Mouse (Mus musculus) neural tube, embryonic 11.5 days (tissue): Measurements from ENCODE around the gene Ednrb. TPM values are rescaled to one million over a fixed set of nuclear protein-coding genes. Genes with fewer than 3 reads are reported as not detected.
A peak's percentile ranks its signal among the peaks of the same experiment; 100 is the strongest.

Experiments used
- ATAC-seq: fragments of 200-750 bp; cut with Nextera tagmentation; 2 replicates; pipeline ENCODE4 v1.8.0; 2017; ENCODE audit warnings: moderate number of reproducible peaks, mild to moderate bottlenecking, moderate TSS enrichment, moderate library complexity; ENCODE audit not compliant: insufficient read depth, low FRiP score, low TSS enrichment
- DNase-seq: peaks from one replicate; pipeline ENCODE4 v3.0.0-alpha.2; 2015; ENCODE audit warnings: low spot score
- H3K27ac ChIP-seq: fragments of 300-500 bp; sonication (generic); 2 replicates; pipeline ENCODE4 v1.5.1; 2014; ENCODE audit warnings: low read depth, mild to moderate bottlenecking, low read length
- H3K27me3 ChIP-seq: fragments of 300-500 bp; sonication (generic); 2 replicates; pipeline ENCODE4 v1.6.1; 2014; ENCODE audit warnings: mild to moderate bottlenecking, low read length, mixed read lengths; ENCODE audit not compliant: control insufficient read depth, insufficient read depth
- H3K36me3 ChIP-seq: fragments of 300-500 bp; sonication (generic); 2 replicates; pipeline ENCODE4 v1.6.1; 2014; ENCODE audit warnings: mild to moderate bottlenecking, low read length, moderate library complexity, mixed read lengths; ENCODE audit not compliant: control insufficient read depth, insufficient read depth
- H3K4me1 ChIP-seq: fragments of 300-500 bp; sonication (generic); 2 replicates; pipeline ENCODE4 v1.6.1; 2014; ENCODE audit warnings: low read length, mixed read lengths; ENCODE audit not compliant: control insufficient read depth, insufficient read depth
- H3K4me2 ChIP-seq: fragments of 300-500 bp; sonication (generic); 2 replicates; pipeline ENCODE4 v1.6.1; 2014; ENCODE audit warnings: low read depth, mild to moderate bottlenecking, moderate library complexity
- H3K4me3 ChIP-seq: fragments of 300-500 bp; sonication (generic); 2 replicates; pipeline ENCODE4 v1.5.1; 2014; ENCODE audit warnings: low read depth, low read length
- H3K9ac ChIP-seq: fragments of 300-500 bp; sonication (generic); 2 replicates; pipeline ENCODE4 v1.6.1; 2014; ENCODE audit warnings: mild to moderate bottlenecking, low read length
- H3K9me3 ChIP-seq: fragments of 300-500 bp; sonication (generic); 2 replicates; pipeline ENCODE4 v1.6.1; 2016; ENCODE audit warnings: low read length; ENCODE audit not compliant: control insufficient read depth
- WGBS: fragments of 180-500 bp; shearing (Covaris S2); extraction: QIAGEN DNeasy Blood & Tissue Kit; methylation state at CpG from one replicate; pipeline ENCODE4 v1.1.7; 2014; 5-methylcytosine and 5-hydroxymethylcytosine counted together
- polyA plus RNA-seq: library from polyadenylated mRNA; unstranded; fragments of >200 nt; fragmentation: Nextera tagmentation; extraction: Ambion mirVana; gene quantifications from 2 replicates; pipeline ENCODE4 v1.2.1, GENCODE M21; 2014

Ednrb gene
- polyA plus RNA-seq, 1 experiment from 2014 or later = 179 TPM

DNA sequence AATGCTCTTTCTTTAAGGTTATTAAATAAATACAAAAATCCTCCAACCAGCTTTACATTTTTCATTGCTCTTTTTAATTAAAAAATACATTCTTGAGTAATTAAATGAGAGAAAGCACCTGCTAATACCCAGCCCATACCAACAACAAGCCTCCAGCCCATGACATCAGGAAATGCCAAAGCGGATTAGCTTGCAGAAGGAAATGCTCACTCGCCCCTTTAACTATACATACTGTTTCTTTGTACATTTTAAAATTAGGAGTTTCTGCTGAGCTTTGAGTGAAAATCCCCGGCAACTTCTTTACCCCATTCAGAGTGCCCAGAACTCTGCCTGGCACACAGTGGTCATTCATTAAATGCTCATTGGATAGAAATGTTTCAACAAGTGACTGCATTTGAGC is 10.1 kb downstream of the Ednrb start:
- H3K27me3 ChIP-seq = no peaks in the 10 kb centered on the region
- no peak for DNase-seq
- no peak overlapping the region for H3K4me3 ChIP-seq
- no peak overlapping the region for H3K27ac ChIP-seq
- H3K4me2 ChIP-seq = no peak overlapping the region
- no peaks in the 10 kb centered on the region for H3K36me3 ChIP-seq
- H3K9me3 ChIP-seq = no peaks in the 10 kb centered on the region
- ATAC-seq = no peak
- 90% methylated on average over 3 of the region's 3 CpGs for WGBS
- H3K4me1 ChIP-seq = 0 out of 2 replicates have a peak, but pooled peaks cover 2% of the 10 kb centered on the region
- no peak overlapping the region for H3K9ac ChIP-seq

DNA sequence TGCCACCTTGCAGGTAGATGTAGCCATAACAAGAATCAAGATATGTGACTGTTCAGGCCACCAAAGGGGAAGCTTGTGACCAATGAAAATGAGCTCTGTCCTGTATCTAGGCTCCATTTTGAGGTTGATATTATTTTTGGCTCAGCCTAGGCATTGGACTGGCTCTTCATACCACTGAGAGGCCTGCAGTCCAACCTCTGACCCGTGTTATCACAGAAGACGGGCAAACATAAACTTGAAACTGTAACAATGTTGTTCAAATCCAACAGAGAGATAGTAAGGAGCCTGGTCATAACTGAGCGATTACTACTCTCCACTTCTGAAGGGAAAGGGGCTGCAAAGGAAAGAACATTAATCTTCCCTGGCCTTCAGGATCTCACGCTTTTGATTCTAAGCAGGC is 11.7 kb downstream of the Ednrb start:
- no peaks in the 10 kb centered on the region for H3K27me3 ChIP-seq
- no peak overlapping the region for H3K9ac ChIP-seq
- WGBS = 71% methylated on average over 4 of the region's 4 CpGs
- H3K4me2 ChIP-seq = no peak overlapping the region
- no peaks in the 10 kb centered on the region for H3K9me3 ChIP-seq
- H3K4me3 ChIP-seq = no peak overlapping the region
- DNase-seq = no peak
- H3K4me1 ChIP-seq = 0 out of 2 replicates have a peak, but pooled peaks cover 2% of the 10 kb centered on the region
- no peak for ATAC-seq
- H3K27ac ChIP-seq = no peak overlapping the region
- no peaks in the 10 kb centered on the region for H3K36me3 ChIP-seq

DNA sequence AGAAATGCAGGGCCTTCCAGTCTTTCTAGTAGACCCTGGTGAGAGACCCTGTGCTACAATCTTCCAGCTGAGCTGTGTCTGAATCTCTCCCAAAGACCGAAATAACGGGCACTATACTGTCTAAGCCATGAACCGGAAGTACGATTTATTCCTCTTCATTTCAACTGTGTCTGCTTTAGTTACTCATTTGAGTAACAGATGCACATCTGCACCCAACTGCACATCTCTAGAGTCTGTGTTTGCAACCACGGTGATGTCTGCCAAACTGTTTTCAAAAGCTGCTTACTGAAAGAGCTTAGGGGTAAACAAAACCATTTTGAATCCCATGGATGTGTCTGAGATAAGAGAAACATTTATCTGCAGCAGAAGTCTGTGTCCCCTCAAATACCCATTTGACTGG is 13.2 kb downstream of the Ednrb start:
- Histone ChIP-seq H3K36me3 (no peaks in the 10 kb centered on the region), H3K27me3 (no peaks in the 10 kb centered on the region), H3K4me3 (no peak overlapping the region), H3K9me3 (no peaks in the 10 kb centered on the region), H3K4me2 (no peak overlapping the region), H3K4me1 (0 out of 2 replicates have a peak, but pooled peaks cover 2% of the 10 kb centered on the region), H3K27ac (no peak overlapping the region), H3K9ac (no peak overlapping the region)
- ATAC-seq (no peak), DNase-seq (no peak)
- 80% methylated on average over 5 of the region's 5 CpGs for WGBS

DNA sequence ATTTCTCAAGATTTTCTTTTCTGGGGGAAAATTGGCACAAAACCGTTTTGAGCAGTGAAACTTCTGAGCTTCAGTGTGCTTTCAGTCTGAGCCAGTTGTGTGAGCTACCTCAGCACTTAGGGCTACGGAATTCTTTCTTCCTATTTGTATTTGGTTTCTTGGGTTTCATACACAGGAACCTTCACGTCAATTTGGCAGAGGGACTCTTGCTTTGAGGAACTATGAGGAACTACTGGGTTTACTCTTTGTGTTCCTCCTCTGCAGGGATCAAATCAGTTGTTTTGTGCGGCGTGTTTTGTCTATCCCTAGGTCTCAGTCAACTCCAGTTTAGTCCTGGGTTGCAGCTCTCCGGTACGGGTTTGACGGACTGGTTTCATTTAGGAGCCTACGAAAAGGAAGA is 17.9 kb downstream of the Ednrb start:
- WGBS = 89% methylated on average over 9 of the region's 9 CpGs

DNA sequence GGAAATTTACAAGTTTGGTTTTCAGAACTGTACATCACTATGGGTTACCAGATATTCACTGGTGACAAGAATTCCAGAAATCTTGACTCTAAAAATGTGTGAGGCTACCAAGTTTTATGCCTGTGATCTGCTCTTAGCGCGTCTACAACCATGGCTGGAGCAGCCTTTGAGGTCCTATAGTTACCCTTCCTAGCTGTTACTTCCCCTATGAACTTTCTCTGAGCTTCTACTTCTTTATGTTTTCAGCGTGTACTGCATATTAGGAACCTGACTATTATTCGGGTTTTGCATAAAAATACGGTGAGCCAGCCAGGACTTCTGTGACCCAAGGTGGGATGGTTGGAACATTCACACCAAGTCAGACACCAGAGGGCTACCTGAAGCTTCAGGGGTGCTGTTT is 18.3 kb downstream of the Ednrb start:
- WGBS = 97% methylated on average over 5 of the region's 5 CpGs

More for the DNA sequence above, 17.9 kb downstream of the Ednrb start:
- ATAC-seq (no peak), DNase-seq (no peak)
- H3K4me2 ChIP-seq = no peak overlapping the region
- H3K9ac ChIP-seq = no peak overlapping the region
- no peaks in the 10 kb centered on the region for H3K9me3 ChIP-seq
- no peak overlapping the region for H3K27ac ChIP-seq
- H3K27me3 ChIP-seq = no peaks in the 10 kb centered on the region
- no peaks in the 10 kb centered on the region for H3K36me3 ChIP-seq
- no peak overlapping the region for H3K4me3 ChIP-seq
- H3K4me1 ChIP-seq = peaks cover 11% of the 10 kb centered on the region

DNA sequence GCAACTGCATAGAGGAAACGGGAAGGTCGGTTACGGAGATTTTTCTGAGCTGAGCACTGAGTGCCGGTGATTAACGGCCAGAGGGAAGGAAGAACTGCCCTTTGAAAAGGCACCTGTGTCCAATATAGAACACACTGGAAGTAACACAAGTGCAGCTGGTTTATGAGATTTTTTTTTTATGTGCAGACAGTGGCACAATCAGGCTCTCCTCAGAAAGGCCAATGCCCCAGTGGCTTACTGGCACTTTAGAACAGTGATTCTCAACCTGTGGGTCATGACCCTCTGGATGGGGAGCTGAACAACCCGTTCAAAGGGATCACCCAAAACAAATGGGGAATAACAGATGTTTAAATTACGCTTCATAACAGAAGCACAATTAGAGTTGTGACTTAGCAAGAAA is 20.7 kb downstream of the Ednrb start:
- Histone ChIP-seq H3K9ac (no peak overlapping the region), H3K9me3 (no peaks in the 10 kb centered on the region), H3K27me3 (no peaks in the 10 kb centered on the region), H3K4me1 (peaks cover 11% of the 10 kb centered on the region), H3K4me2 (no peak overlapping the region), H3K27ac (no peak overlapping the region), H3K36me3 (no peaks in the 10 kb centered on the region), H3K4me3 (no peak overlapping the region)
- DNase-seq (no peak), ATAC-seq (0 out of 2 replicates have a peak, but pooled peaks have one; percentile 15)
- WGBS = 32% methylated on average over 7 of the region's 7 CpGs

More for the DNA sequence above, 18.3 kb downstream of the Ednrb start:
- no peaks in the 10 kb centered on the region for H3K36me3 ChIP-seq
- no peaks in the 10 kb centered on the region for H3K27me3 ChIP-seq
- no peak overlapping the region for H3K4me3 ChIP-seq
- no peak overlapping the region for H3K9ac ChIP-seq
- H3K27ac ChIP-seq = no peak overlapping the region
- no peaks in the 10 kb centered on the region for H3K9me3 ChIP-seq
- ATAC-seq (no peak), DNase-seq (no peak)
- H3K4me1 ChIP-seq = peaks cover 11% of the 10 kb centered on the region
- no peak overlapping the region for H3K4me2 ChIP-seq

DNA sequence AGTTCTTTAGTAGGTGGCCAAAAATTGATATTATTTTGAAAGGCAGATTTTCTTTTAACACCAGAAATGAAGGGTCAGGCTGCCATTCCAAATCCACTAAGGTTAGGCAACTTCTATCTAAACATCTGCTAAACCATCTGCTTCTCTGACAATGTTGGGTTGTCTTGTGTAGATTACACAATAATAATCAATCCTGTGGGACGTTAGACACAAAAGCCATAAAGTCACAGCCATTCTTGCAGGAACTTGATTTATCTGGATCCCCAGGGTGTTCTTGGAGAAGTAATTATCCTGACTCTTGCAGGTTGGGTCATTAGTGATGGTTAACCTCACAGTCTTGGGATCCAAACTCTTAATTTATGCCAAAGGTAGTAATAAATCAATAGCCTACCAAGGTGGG is 21.6 kb downstream of the Ednrb start:
- Histone ChIP-seq H3K27me3 (no peaks in the 10 kb centered on the region), H3K4me1 (peaks cover 11% of the 10 kb centered on the region), H3K27ac (no peak overlapping the region), H3K9me3 (no peaks in the 10 kb centered on the region), H3K4me2 (no peak overlapping the region), H3K4me3 (no peak overlapping the region), H3K9ac (no peak overlapping the region), H3K36me3 (no peaks in the 10 kb centered on the region)
- WGBS = 12% methylated on average over 1 of the region's 1 CpGs
- DNase-seq = no peak
- ATAC-seq = peak; percentile 64; the same call in 1 of the 2 replicates

DNA sequence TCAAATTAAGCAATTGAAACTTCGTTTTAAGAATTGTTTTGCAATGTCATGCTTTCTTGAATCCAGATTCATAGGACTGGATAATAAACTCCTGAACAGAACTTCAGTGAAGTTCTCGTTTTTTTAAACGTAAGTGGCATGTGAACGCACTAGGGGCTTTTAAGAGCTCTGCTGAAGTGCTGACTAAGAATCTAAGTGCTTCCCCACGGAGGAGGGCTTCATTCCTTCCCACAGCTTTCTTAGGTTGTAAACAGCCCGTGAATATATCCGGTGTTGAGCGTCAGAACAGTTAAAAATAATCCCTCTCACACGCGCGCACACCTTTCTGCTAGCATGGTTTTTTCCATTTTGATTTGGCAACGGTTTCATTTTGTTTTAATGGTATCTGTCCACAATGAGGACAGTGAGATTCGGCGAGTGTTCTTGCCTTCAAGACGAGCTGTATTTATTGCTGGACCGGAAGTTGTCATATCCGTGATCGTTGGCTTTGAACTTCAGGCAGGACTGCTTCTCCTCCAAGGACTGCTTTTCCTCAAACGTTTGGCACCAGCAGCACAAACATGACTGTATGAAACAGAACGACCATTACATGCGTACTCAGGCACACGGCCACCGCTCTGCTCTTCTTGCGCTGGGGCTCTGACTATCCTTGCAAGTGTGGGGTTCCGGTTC is 27.4 kb downstream of the Ednrb start:
- H3K4me3 ChIP-seq = no peak overlapping the region
- DNase-seq = no peak
- 89% methylated on average over 25 of the region's 25 CpGs for WGBS
- H3K27ac ChIP-seq = no peak overlapping the region
- no peaks in the 10 kb centered on the region for H3K27me3 ChIP-seq
- H3K36me3 ChIP-seq = no peaks in the 10 kb centered on the region
- H3K9ac ChIP-seq = no peak overlapping the region
- no peak overlapping the region for H3K4me2 ChIP-seq
- no peaks in the 10 kb centered on the region for H3K4me1 ChIP-seq
- H3K9me3 ChIP-seq = no peaks in the 10 kb centered on the region
- no peak for ATAC-seq

DNA sequence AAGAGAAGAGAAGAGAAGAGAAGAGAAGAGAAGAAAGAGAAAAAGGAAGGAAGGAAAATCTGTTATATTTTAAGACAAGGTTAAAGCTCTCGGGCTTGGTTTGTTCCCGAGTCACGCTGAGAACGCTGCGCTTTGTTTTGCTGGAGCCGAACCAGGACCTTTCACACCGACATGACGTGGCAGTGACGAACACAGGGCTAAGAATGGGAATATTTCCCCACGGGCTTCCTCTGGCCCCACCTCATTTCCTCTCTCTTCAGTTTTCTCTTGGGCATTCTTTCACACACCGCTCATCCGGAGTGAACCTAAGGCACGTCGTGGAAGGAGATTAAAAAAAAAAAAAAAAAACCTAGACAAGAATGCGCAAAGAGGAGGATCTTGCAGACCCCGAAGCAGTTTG is 28.7 kb downstream of the Ednrb start:
- ATAC-seq (no peak), DNase-seq (no peak)
- Histone ChIP-seq H3K36me3 (no peaks in the 10 kb centered on the region), H3K4me1 (no peaks in the 10 kb centered on the region), H3K27me3 (no peaks in the 10 kb centered on the region), H3K9me3 (no peaks in the 10 kb centered on the region), H3K4me3 (no peak overlapping the region), H3K4me2 (no peak overlapping the region), H3K9ac (no peak overlapping the region), H3K27ac (no peak overlapping the region)
- WGBS = 81% methylated on average over 16 of the region's 16 CpGs
